Mouse (Mus musculus) telencephalon, adult 2 months (tissue): ENCODE results near the gene Hjurp.

ENCODE experiments used
- DNase-seq: peaks from one replicate; pipeline ENCODE4 v3.0.0-alpha.2; 2011; ENCODE audit warnings: low read depth, low spot score

Gene Hjurp

DNA sequence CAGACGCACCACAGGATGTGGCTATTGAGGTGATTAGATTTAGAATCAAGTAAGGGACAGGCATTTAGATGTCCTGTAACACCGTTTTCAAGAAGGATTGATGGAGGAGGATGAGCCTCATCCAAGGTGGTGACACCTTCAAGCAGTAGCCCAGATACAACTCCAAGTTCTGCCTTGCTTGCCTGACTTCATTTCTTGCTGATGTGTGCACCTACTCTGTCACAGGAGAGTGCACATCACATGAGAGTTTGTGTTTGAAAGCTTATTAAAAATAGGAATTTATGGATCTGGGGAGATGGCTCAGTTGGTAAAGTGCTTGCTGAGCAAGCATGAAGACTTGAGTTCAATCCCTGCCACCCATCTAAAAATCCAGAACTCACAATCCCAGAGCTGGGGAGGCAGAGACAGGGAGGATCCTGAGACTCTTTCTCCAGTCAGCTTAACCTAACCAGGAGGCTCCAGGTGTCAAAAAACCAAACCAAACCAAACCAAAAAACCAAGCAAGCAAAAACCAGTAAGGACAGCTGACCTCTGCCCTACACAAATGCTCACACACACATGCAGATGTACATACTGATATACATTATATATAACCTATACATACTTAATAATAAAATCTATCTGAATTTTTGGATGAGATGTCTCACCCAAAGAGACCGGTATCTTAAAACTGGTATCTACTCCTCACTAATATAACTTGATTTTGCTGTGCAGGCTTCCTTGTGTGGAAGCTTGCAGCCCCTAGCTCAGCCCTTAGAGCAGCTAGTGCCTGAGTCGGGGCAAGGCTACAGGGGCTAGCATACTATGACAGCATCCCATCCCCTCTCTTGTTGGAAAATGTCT, 21.5 kb upstream of the Hjurp start:
- no peak for DNase-seq

DNA sequence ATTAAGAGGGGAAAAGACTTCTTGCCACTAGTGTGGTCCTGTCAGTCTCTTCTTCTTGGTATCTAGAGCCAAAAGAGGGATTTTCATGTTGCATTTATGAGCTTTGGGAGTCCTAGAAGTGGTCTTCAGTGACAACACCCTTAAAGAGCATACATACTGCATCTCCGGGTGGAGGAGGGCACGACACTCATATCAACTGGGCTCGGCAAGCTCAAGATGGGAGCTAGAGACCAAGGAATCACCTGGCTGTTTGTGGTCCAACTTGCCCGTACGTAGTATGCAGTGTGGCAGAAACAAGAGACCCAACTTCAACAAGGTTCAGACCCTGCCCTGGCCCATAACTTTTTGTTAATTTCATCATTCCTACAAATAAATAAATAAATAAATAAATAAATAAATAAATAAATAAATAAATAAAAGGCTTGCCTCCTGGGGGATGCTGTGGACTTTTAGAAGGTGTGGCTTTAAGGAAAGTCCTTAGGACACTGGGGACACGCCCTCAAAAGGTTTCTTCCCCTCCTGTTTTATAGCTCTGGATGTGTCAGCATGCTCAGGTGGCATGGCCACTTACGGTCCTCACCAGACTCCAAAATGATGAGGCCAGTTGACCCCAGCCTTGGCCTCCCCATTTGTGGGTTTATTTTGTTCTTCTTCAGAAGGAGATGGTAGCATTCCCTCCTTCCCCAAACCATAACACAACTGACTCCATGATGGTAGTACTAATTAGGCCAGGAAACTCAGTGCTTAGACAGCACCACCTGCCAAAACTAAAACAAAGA, 20.2 kb upstream of the Hjurp start:
- DNase-seq: no peak

DNA sequence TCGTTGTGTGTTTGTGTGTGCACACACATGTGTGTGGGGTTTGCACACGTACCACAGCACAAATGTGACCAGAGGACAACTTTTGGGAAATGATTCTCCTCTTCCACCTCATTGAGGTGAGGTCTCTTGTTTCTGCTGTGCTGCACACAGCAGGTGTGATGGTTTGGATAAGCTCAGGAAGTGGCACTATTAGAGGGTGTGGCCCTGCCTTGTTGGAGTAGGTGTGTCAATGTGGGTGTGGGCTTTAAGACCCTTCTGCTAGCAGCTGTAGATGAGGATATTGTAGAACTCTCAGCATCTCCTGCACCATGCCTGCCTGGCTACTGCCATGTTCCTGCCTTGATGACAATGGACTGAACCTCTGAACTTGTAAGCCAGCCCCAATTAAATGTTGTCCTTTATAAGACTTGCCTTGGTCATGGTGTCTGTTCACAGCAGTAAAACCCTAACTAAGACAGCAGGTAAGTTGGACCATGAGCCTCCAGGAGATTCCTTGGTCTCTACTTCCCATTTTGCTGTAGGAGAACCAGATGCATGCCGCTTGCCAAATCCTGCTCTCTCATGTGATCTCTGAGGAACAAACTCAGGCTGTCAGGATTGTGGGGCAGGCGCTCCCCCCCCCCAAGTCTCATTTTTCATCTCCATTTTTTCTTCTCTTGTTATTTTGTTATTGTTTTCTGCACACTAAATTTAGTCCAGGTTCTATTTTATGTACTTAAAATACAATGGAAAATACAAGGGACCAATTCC, 18.9 kb upstream of the Hjurp start:
- DNase-seq: no peak

DNA sequence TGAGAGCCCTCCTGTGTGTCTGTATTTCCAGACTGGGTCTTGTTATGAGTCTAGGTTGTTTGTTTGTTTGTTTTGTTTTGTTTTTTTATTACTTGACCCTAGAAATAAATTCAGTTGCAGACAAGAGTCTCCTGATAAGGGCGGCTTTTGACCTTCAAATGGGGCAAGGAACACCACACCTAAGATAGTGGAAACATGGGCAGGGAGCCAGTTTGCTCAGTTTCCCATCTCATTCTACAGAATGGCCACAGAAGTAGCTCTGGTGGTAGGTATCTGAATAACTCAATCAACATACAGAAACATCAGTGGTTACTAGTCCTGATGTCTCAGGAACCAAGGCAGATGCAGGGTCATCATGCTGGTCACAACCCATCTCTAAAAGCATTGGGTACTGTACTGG, 17.2 kb upstream of the Hjurp start:
- no peak for DNase-seq

DNA sequence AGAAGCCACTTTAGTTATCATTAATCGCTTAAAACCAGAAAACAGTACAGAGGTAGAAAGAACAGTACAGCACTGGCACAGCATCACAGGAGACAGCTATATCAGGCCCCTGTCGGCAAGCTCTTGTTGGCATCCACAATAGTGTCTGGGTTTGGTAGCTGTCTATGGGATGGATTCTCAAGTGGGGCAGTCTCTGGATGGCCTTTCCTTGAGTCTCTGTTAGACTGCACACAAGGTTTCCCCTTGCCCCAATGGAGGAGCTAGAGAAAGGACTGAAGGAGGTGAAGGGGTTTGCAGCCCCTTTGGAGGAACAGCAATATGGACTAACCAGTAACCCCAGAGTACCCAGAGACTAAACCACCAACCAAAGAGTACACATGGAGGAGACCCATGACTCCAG, 14.6 kb upstream of the Hjurp start:
- no peak for DNase-seq

DNA sequence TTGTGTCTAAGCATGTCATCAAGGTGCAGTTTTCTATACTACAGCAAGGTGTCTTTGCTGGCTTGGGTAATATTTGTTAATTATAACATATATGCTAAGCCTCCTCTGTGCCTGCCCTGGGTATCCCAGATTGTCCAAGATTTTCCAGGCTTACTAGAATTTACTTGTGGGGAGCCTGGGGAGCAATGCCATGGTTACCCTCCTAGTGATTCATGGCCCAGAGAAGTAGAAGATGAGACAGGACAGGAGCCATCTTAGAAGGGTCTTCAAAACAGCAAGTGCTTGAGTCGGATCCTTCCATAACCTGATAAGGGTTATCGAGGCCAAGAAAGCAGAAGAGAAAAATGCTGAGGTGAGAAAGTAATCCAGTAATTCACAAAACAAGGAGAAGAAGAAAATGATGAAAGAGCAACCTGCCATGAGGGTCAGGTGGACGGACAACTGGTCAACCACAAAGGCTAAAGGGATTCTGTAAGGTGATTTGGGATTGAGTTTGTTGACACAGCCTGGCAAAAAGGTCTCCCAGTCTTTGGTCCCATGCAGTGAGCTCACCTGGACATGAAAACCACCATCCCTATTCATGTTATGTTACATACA, 14.1 kb upstream of the Hjurp start:
- no peak for DNase-seq

DNA sequence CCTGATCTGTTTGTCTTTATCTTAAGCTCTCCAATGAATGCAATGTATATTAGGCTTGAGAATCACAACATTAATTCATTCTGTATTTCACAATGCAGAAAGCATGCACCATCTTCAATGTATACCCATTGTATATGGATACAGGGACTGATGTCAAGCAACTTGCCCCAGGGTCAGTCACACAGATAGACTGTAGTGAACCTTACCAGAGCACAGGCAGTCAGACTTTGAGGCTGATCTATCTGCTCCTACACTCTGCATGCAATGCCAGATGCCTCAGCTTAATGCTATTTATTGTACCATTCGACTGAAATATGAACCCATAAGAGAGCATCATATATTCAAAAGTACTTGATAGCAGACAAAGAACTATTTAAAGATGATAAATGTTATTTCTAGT, 13.1 kb upstream of the Hjurp start:
- DNase-seq: no peak

DNA sequence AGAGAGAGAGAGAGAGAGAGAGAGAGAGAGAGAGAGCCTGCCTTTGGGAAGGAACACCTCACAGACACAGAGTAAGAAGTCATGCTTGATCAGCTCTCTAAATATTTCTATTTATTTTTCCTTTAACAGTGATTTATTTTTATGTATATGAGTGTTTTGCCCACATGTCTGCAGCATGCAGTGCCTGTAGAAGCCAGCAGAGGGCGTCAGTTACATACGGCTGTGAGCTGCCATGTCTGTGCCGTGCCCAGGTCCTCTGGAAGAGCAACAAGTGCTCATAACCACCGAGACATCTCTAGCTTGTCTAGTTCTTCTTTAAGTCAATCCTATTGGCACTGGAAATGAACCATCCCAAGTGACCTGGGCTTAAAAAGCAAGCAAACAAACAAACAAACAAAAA, 12.5 kb upstream of the Hjurp start:
- DNase-seq: no peak

DNA sequence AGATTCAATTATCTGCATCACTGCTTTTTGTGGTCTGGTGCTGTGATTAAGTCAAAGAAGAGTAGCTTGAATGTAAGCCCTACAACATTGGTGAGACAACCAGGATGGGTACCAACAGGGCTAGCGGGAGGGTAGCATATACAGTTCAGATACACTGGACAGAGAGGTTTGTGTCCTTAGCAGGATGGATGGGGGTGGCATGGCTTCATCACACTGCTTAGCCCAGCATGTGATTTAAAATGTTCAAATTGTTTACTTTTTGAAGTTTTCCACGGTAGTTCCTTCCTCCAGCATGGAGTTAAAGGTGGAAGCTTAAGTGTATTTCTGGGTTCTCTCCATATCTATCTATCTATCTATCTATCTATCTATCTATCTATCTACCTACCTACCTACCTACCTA, 11.7 kb upstream of the Hjurp start:
- no peak for DNase-seq

DNA sequence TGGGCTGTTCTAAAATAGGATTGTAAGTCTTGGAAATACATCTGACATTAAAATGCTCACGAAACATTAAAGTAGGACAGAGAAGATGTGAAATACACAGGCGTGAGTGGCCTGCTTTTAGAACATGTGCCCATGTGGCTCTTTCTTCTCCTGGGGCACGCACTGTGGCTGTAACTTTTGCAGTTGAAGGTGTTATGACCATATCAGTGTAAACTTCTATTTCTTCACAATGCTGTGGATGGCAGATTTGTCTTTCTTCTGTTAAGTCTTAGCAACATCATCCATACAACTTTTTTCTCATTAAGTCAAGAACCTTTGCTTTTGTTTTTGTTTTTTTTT, 11.3 kb upstream of the Hjurp start:
- DNase-seq: no peak

DNA sequence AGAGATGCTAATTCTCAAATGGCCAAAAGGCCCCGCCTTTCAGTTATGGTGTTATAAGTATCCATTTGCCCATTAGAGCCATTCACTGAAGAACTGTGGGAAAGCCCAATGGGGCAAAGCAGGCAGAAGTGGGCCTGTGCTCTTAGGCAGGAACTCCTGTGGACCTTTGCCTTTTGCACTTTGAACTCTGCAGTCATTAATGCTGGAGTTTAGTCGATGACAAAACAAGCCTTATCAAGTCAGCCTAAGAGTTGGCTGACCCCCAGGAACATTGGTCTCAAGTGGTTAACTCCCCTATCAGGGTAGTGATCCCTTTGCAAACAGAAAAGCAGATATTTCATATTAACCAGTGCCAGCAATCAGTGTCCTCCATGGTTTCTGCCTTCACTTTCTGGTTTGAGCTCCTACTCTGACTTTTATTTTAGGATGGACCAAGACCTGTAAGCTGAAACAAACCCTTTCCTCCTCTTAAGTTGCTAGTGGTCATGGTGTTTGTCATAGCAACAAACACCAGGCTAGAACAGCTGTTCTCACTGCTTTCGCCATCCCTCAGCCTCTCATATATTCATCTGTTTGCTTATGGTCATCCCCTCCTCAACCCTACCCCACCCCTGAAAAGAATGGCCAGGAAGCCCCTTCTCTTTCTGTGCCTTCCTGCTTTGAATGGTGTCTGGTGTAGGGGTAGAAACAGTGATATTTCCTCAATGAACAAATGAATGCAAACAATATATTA, 10.8 kb upstream of the Hjurp start:
- DNase-seq: no peak

DNA sequence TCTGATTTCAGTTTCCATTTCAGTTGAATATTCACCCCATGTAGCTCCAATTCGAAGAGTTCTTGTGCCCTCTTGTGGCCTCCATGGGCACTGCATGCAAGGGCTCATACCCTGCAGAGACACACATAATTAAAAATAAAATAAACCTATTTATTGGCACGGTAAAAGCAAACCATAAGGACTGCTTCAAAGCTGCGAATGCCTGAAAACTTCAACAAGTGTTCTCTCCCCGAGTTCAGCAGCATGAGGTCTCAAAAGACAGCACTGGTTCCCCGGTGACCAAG, 10.2 kb upstream of the Hjurp start:
- DNase-seq: no peak

DNA sequence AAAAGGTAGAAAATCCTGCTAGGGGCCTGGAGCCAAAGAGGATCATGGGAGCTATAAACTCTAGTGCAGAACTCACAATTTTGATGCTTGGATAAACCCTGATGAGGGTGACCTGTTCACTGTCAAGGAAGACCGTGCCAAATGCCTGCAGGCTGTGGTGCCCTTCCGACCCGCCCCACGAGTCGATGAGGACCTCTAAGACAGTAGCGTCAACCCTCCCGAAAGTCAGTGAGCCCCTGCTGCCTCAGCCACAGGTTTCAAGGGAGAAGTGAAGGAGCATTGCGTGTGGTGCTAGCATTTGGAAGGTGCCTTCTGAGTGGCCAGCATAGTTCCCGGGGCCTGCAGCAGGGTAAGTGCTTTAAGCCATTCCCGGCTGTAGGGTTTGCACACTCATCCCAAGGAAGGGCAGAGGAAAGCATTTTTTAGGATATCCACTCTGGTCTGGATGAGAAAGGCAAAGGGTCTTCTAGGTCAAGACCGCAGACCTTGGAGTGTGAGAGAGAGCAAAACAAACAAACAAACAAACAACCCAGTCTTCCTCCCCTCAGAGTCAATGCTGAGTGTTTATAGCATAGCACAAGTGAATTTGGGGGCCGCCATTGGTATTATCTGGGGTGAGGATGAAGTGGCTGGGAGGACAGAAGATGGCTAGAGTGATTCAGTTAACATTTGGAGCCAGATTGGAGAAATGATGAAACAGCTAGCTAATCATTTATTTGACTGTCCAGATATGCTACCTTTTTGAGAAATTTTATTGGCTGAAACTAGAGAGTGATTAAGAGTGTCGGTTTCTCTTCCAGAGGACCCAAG, 9.7 kb upstream of the Hjurp start:
- DNase-seq: no peak

DNA sequence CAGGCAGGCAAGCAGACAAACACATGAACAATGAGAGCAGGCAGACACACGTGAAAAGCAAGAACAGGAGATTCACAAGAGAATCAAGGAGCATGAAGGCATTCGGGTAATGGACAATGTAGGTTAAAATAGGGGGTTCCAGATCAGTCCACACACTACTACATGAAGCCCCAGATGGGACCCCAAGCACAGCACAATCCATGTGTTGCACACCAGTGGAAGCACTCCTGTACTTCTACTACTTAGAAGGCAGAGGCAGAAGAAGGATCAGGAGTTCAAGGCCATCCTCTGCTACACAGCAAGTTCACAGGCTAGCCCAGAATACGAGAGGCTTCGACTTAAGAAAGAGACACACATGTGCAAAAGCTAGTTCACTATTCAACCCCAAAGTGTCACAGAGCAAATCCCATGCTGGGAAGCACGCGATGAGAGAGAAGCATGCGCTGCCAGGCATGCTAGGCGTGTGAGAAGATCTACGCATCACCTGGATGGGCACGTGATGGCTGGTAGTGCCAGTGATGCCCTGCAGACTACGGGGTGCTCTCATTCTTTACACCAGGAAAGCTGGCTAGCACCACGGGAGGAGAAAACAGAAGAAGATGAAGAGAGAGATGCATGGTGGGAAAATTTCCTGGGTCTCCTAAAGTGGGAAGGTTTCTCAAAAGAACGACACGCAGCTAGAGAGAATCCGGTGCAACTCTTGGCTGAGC, 8.9 kb upstream of the Hjurp start:
- no peak for DNase-seq

DNA sequence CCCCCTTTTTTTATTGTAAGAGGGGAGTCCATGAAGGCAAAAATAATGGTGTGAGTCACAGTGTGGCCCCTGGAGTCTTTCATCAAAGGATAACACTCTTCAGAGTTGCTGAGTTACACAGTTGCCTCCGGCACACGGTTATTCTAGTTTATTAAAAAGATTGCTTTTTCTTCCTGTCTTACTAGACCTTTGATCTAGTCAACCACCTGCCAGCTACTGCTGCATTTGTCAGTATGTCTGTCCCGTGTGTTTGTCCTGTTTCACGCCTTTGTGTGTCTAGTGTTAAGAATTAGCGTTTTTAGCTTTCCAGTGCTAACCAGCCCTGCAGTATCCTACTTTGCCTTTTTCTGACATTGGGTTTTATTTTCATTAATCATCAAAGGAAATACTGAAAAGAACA, 8.2 kb upstream of the Hjurp start:
- DNase-seq: no peak

DNA sequence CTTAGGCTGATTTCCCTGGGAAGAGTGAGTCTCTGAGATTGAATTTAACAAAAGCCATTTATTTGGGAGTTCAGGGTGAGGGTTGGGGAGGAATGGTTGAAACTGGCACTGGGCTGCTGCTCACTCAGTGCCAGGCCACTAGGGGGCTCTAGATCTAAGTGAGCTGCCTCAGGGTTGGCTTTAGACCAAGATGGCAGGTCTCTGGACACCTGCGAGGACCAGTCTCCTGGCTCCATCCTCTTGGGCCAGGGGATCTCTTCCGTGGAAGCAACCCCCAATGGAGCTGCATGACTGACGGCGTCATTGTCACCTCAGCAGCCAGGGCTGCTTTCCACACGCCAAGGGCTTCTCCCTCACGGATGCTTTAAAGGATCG, 7.5 kb upstream of the Hjurp start:
- no peak for DNase-seq

DNA sequence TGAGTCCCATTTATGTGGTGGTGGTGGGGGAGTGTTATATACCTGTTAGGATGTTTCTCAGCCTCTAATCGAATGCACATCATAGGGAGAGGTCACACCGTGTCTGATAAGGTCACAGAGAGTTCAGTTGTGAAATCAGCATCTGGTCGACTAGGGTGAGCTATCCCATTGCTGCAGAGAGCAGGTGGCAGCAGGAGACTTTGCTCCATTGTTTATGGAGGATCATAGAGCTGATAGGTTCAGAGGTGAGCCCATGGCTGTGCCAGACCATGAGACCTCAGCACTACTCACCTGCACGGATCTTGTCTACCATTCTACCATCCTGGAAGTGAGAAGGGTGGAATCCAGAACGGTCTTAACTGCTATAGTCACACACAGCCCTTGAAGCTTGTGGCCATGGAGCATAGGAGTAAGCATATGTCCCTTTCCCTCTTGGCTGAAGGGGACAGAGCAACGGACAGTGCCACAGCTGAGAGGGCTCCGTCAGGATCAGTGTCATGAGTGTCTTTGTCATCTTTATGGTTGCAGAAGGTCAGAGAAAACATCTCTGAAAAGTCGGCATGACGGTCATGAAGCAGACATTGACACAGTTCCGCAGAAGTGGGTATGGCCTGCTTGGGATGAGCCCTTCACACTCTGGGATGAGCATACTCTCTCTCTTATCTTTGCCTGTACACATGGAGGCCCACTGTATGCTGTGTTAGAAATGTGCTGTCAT, 7.0 kb upstream of the Hjurp start:
- DNase-seq: no peak

DNA sequence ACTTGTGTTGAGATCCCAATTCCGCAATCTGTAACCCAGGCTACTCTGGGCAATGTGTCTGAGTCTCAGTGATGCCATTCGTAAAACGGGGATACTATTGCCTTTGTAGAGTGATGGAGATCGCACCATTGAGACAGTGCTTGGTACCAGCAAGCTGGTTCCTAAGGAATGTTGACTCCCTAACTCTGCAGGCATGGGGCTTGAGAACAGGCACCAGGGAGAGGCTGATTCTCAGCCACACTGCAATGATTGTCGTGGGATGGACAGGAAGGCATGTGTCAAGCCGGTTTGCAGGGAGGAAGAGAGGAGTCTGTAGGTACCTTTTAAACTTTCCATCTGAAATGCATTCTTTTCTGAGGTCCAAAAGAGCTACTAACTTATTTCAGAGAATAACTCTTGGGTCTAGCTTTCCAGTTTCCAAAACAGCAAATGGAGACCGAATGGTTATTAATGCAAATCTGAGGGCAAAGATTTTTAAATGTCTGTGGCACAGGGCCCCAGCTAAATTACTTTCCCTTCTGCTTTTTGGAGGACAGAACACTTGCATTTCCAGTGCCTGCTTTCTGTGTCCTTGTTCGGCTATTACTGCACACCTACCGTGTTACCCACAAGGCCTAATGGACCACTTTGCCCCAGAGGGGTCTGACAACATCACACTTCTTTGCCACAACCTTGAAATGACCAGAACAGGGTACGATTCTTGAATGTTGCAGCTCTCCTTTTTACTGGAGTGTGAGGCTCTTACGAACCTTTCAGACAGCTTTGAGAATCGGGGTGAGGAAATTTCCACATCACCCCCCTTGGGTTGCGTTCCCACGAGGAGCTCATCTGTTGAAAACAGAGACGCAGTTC, 6.2 kb upstream of the Hjurp start:
- DNase-seq: no peak

DNA sequence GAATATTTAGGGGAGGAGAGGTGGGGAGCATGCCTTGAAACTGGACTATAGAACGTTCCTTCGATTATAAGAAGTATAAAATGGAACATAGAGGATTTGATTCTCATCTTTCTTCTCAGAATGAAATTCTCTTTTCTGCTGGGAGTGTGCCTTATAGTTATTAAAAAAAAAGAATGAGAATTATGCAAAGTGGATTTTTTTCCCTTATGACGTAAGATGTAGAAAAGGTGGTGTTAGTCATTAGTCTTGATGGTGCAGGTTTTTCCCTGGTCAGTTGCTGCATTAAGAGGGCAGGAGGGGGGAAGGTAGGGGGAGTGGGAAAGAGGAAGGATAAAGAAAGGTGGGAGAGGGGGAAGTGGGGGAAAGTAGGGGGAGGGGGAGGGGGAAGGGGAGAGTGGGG, 4.9 kb upstream of the Hjurp start:
- DNase-seq: no peak
